Mouse (Mus musculus): ENCODE data around the gene Sec31a.
"Not testable (repeated sequence)": the region's sequence is repeated elsewhere in the genome, so short reads cannot be mapped to it uniquely, and the experiment has no call there.

Gene Sec31a

GRCm38 (mm10) chr5:100415761-100416590 is at the start of gene Sec31a:
Gene Sec31a, minus strand, starts transcription at chr5:100416234.
- in situ Hi-C loops (cut with MboI, MseI): no loop called here

GRCm38 (mm10) chr5:100462374-100462773 is 46.3 kb upstream of the Sec31a start:
- in situ Hi-C loops (cut with MboI, MseI): no loop called here

- in situ Hi-C loops (cut with MboI, MseI): no loop called here
Measured at GRCm38 (mm10) chr5:100461526-100461925, 45.5 kb upstream of the Sec31a start.

- in situ Hi-C loops (cut with MboI, MseI): no loop called here
Measured at GRCm38 (mm10) chr5:100459468-100459867, 43.4 kb upstream of the Sec31a start.

- in situ Hi-C loops (cut with MboI, MseI): no loop called here
Measured at GRCm38 (mm10) chr5:100451871-100452270, 35.8 kb upstream of the Sec31a start.

GRCm38 (mm10) chr5:100438796-100439195 is 22.8 kb upstream of the Sec31a start:
- in situ Hi-C loops (cut with MboI, MseI): no loop called here

- in situ Hi-C loops (cut with MboI, MseI): no loop called here
Measured at GRCm38 (mm10) chr5:100437917-100438316, 21.9 kb upstream of the Sec31a start.

- in situ Hi-C loops (cut with MboI, MseI): no loop called here
Measured at GRCm38 (mm10) chr5:100437086-100437485, 21.1 kb upstream of the Sec31a start.

- in situ Hi-C loops (cut with MboI, MseI): loop anchor here (5.0 kb wide), 1 partner anchor 86 kb away; the partner anchor contains the start of gene Cops4
Measured at GRCm38 (mm10) chr5:100430966-100431365, 14.9 kb upstream of the Sec31a start.

GRCm38 (mm10) chr5:100430076-100430390 is 14.0 kb upstream of the Sec31a start:
- in situ Hi-C loops (cut with MboI, MseI): loop anchor here (5.0 kb wide), 1 partner anchor 87 kb away; the partner anchor contains the start of gene Cops4

- in situ Hi-C loops (cut with MboI, MseI): loop anchor here (5.0 kb wide), 1 partner anchor 88 kb away; the partner anchor contains the start of gene Cops4
Measured at GRCm38 (mm10) chr5:100429344-100430075, 13.5 kb upstream of the Sec31a start.

GRCm38 (mm10) chr5:100428734-100429343 is 12.8 kb upstream of the Sec31a start:
- in situ Hi-C loops (cut with MboI, MseI): no loop called here

GRCm38 (mm10) chr5:100428031-100428733 is 12.1 kb upstream of the Sec31a start:
- in situ Hi-C loops (cut with MboI, MseI): no loop called here

- in situ Hi-C loops (cut with MboI, MseI): no loop called here
Measured at GRCm38 (mm10) chr5:100427276-100427675, 11.2 kb upstream of the Sec31a start.

- in situ Hi-C loops (cut with MboI, MseI): not testable (repeated sequence)
Measured at GRCm38 (mm10) chr5:100425823-100426222, 9.8 kb upstream of the Sec31a start.

GRCm38 (mm10) chr5:100424252-100424651 is 8.2 kb upstream of the Sec31a start:
- in situ Hi-C loops (cut with MboI, MseI): loop anchor here (5.0 kb wide), 1 partner anchor 452 kb away; no protein-coding TSS in a partner anchor

GRCm38 (mm10) chr5:100423626-100424025 is 7.6 kb upstream of the Sec31a start:
- in situ Hi-C loops (cut with MboI, MseI): loop anchor here (5.0 kb wide), 1 partner anchor 451 kb away; no protein-coding TSS in a partner anchor

GRCm38 (mm10) chr5:100418861-100419260 is 2.8 kb upstream of the Sec31a start:
- in situ Hi-C loops (cut with MboI, MseI): no loop called here

- in situ Hi-C loops (cut with MboI, MseI): no loop called here
Measured at GRCm38 (mm10) chr5:100418077-100418476, 2.0 kb upstream of the Sec31a start.

GRCm38 (mm10) chr5:100414474-100415196 is 1.4 kb downstream of the Sec31a start:
- in situ Hi-C loops (cut with MboI, MseI): no loop called here

GRCm38 (mm10) chr5:100412886-100413285 is 3.1 kb downstream of the Sec31a start:
- in situ Hi-C loops (cut with MboI, MseI): no loop called here

All from regulatory T cell (primary cell).